In genomic region chr14:31250222-31251083, GRCm38 (mm10) we compare ENCODE assay signal across 8 mouse cellular contexts. TPM values are rescaled to one million over a fixed set of nuclear protein-coding genes. Genes with fewer than 3 reads are reported as not detected.
A peak's percentile ranks its signal among the peaks of the same experiment; 100 is the strongest.
DNase-seq lines count a peak whose midpoint lies in the region; ATAC-seq and TF ChIP-seq lines count a peak whose summit lies in the region.

No protein-coding gene starts in this region.

- peaks cover 17% of the 10 kb centered on the region for H3K79me2 ChIP-seq in CH12.LX (replicated peaks; ENCODE audit: control insufficient read depth, extremely low read depth, insufficient read depth, poor library complexity, severe bottlenecking)

- TF ChIP-seq RAD21 in CH12.LX (IDR thresholded peaks at IDR 0.05; ENCODE audit: low read depth, low read length) = no peak

- no peaks in the 10 kb centered on the region for H3K27me3 ChIP-seq in cerebellum, adult 2 months (ENCODE audit: control insufficient read depth, insufficient read depth, low read length)
- H3K27me3 ChIP-seq in CH12.LX (replicated peaks) = no peaks in the 10 kb centered on the region
- H3K27me3 ChIP-seq in forebrain, embryonic 12.5 days = no peaks in the 10 kb centered on the region
- no peaks in the 10 kb centered on the region for H3K27me3 ChIP-seq in liver, embryonic 15.5 days
- no peaks in the 10 kb centered on the region for H3K27me3 ChIP-seq in stomach, embryonic 16.5 days (ENCODE audit: control insufficient read depth, insufficient read depth, low read length)

- dilution Hi-C loops in CH12.LX (cut with MboI; ENCODE audit: extremely low pct_ligation_motif_present, extremely low pct_unique_long_range_greater_than_20kb, low sequenced_read_pairs) = no loop called here

- peak overlapping the region; percentile 75 for H3K9ac ChIP-seq in CH12.LX (ENCODE audit: insufficient read depth, low read depth)
- peak overlapping the region; percentile 96 for H3K9ac ChIP-seq in forebrain, embryonic 12.5 days
- H3K9ac ChIP-seq in liver, embryonic 15.5 days = peak overlapping the region; percentile 75
- H3K9ac ChIP-seq in stomach, embryonic 16.5 days (ENCODE audit: low read length) = peak overlapping the region; percentile 85

- H3K4me2 ChIP-seq in CH12.LX (ENCODE audit: insufficient read depth, low read depth, poor library complexity, severe bottlenecking) = peak overlapping the region; percentile 84
- peak overlapping the region; percentile 92 for H3K4me2 ChIP-seq in forebrain, embryonic 12.5 days
- H3K4me2 ChIP-seq in liver, embryonic 15.5 days = peak overlapping the region; percentile 82
- peak overlapping the region; percentile 75 for H3K4me2 ChIP-seq in stomach, embryonic 16.5 days (ENCODE audit: low read depth, low read length)

- H3K4me3 ChIP-seq in cerebellum, adult 2 months (replicated peaks; ENCODE audit: insufficient read depth, low read depth, low read length) = peak overlapping the region; percentile 84
- H3K4me3 ChIP-seq in CH12.LX (replicated peaks in 1 of 3; ENCODE audit: low read depth in 2 of 3, low read length in 2 of 3, poor library complexity in 1 of 3) = peak overlapping the region; percentile 71 to 99 (median 74)
- peak overlapping the region; percentile 93 for H3K4me3 ChIP-seq in forebrain, embryonic 12.5 days (replicated peaks)
- peak overlapping the region; percentile 98 for H3K4me3 ChIP-seq in liver, embryonic 15.5 days (replicated peaks)
- H3K4me3 ChIP-seq in stomach, embryonic 16.5 days (replicated peaks; ENCODE audit: low read length) = peak overlapping the region; percentile 71

- no peak for TF ChIP-seq POLR2A in cerebellum, adult 2 months (IDR thresholded peaks at IDR 0.05; ENCODE audit: borderline replicate concordance, insufficient read depth, low read length)
- no peak for TF ChIP-seq POLR2A in CH12.LX (IDR thresholded peaks at IDR 0.05; ENCODE audit: low read depth, low read length)

- no peaks in the 10 kb centered on the region for H3K9me3 ChIP-seq in CH12.LX (replicated peaks; ENCODE audit: low read length)
- H3K9me3 ChIP-seq in forebrain, embryonic 12.5 days = no peaks in the 10 kb centered on the region
- H3K9me3 ChIP-seq in liver, embryonic 15.5 days (replicated peaks) = no peaks in the 10 kb centered on the region
- no peaks in the 10 kb centered on the region for H3K9me3 ChIP-seq in stomach, embryonic 16.5 days (replicated peaks; ENCODE audit: control insufficient read depth, low read length)

- peak overlapping the region; percentile 93 for H3K27ac ChIP-seq in cerebellum, adult 2 months (ENCODE audit: insufficient read depth, low read length)
- peak overlapping the region; percentile 96 for H3K27ac ChIP-seq in CH12.LX (ENCODE audit: insufficient read depth, low read depth)
- peak overlapping the region; percentile 91 for H3K27ac ChIP-seq in forebrain, embryonic 12.5 days
- H3K27ac ChIP-seq in liver, embryonic 15.5 days (replicated peaks) = peak overlapping the region; percentile 89
- H3K27ac ChIP-seq in stomach, embryonic 16.5 days (ENCODE audit: low read length) = peak overlapping the region; percentile 94

- WGBS in cerebellum, adult 2 months = 15% methylated on average over 38 of the region's 38 CpGs
- 23% methylated on average over 38 of the region's 38 CpGs for WGBS in forebrain, embryonic 12.5 days
- WGBS in liver, embryonic 15.5 days (ENCODE audit: insufficient replicate concordance) = 12% methylated on average over 38 of the region's 38 CpGs
- WGBS in stomach, embryonic 16.5 days = 16% methylated on average over 38 of the region's 38 CpGs

- peaks cover 25 to 44% of the 10 kb centered on the region in 2 experiments for H3K36me3 ChIP-seq in CH12.LX (replicated peaks in 1 of 2; ENCODE audit: control insufficient read depth in 1 of 2, insufficient read depth in 1 of 2, low read length in 1 of 2)
- peaks cover 28% of the 10 kb centered on the region for H3K36me3 ChIP-seq in forebrain, embryonic 12.5 days (replicated peaks)
- H3K36me3 ChIP-seq in liver, embryonic 15.5 days (replicated peaks) = peaks cover 28% of the 10 kb centered on the region
- H3K36me3 ChIP-seq in stomach, embryonic 16.5 days (ENCODE audit: control insufficient read depth, insufficient read depth, low read length) = peaks cover 4% of the 10 kb centered on the region; the same call in 1 of the 2 replicates

- TF ChIP-seq CTCF in cerebellum, adult 2 months (IDR thresholded peaks at IDR 0.05; ENCODE audit: borderline replicate concordance, insufficient read depth, low read depth, low read length) = no peak
- TF ChIP-seq CTCF in CH12.LX (conservative IDR thresholded peaks at IDR 0.05 in 1 of 2, IDR thresholded peaks at IDR 0.05 in 1 of 2; ENCODE audit: low read depth in 2 of 2, low read length in 2 of 2) = no peak

- TF ChIP-seq EP300 in CH12.LX (IDR thresholded peaks at IDR 0.05; ENCODE audit: low read length) = no peak

- H3K4me1 ChIP-seq in cerebellum, adult 2 months (ENCODE audit: control insufficient read depth, insufficient read depth, low read length) = no peaks in the 10 kb centered on the region; the same call in 1 of the 2 replicates
- peaks cover 3 to 23% of the 10 kb centered on the region in 2 experiments for H3K4me1 ChIP-seq in CH12.LX (ENCODE audit: control insufficient read depth in 1 of 2, insufficient read depth in 2 of 2)
- H3K4me1 ChIP-seq in forebrain, embryonic 12.5 days = peaks cover 22% of the 10 kb centered on the region
- peaks cover 23% of the 10 kb centered on the region for H3K4me1 ChIP-seq in liver, embryonic 15.5 days (replicated peaks)
- H3K4me1 ChIP-seq in stomach, embryonic 16.5 days (ENCODE audit: control insufficient read depth, insufficient read depth, low read length) = peaks cover 13% of the 10 kb centered on the region; the same call in 1 of the 2 replicates

- in situ Hi-C loops in CH12.LX (cut with MboI; ENCODE audit: low pct_ligation_motif_present, low pct_unique_long_range_greater_than_20kb, low sequenced_read_pairs) = loop anchor here (5.0 kb wide), 1 partner anchor 33 kb away; the partner anchor contains the start of genes Nisch and Sema3g

- ATAC-seq in forebrain, embryonic 12.5 days (ENCODE audit: low FRiP score) = 0 out of 2 replicates have a peak, but pooled peaks have one; percentile 15
- ATAC-seq in liver, embryonic 15.5 days (ENCODE audit: insufficient read depth) = peak; percentile 83
- peak; percentile 90; the same call in 1 of the 2 replicates for ATAC-seq in stomach, embryonic 16.5 days (ENCODE audit: insufficient read depth, low FRiP score)

- no peak for DNase-seq in cerebellum, adult 2 months
- no peak for DNase-seq in cerebellum, postnatal 4 days (ENCODE audit: low spot score in 2 of 2)
- no peak for DNase-seq in CH12.LX (ENCODE audit: extremely low read depth)
- DNase-seq in thymus, postnatal 10 days (ENCODE audit: low spot score in 2 of 2) = no peak
- no peak for DNase-seq in MN1 (ENCODE audit: low spot score)

TF ChIP-seq in CH12.LX, 34 proteins besides CTCF, POLR2A, EP300 and RAD21 (continues in another document):
- TF ChIP-seq ZMIZ1 (IDR thresholded peaks at IDR 0.05; ENCODE audit: low read depth, low read length) = no peak
- no peak; the same call in 1 of the 2 replicates for TF ChIP-seq MYC (IDR thresholded peaks at IDR 0.05; ENCODE audit: low read depth, low read length)
- no peak for TF ChIP-seq MAX (IDR thresholded peaks at IDR 0.05; ENCODE audit: low read length)
- peak; percentile 41; the same call in 1 of the 2 replicates for TF ChIP-seq ELF1 (IDR thresholded peaks at IDR 0.05; ENCODE audit: low read depth, low read length)

RNA-seq across cellular contexts. Expression of gene Phf7, which starts 0.7 kb away (rescaled TPM):
- polyA plus RNA-seq in cerebellum, adult 2 months (2012; rRNA removed) = 6.5 and 7.8 TPM in 2 replicates
- 11.1 and 13.9 TPM in 2 replicates for total RNA-seq in CH12.LX (2012; rRNA removed)
- total RNA-seq in CH12.LX (2014; rRNA removed) = 13.5 and 14.3 TPM in 2 replicates
- 10.0 and 12.5 TPM in 2 replicates for polyA plus RNA-seq in CH12.LX (2012; ENCODE audit: insufficient read length, low read depth)
- 14.8 and 15.8 TPM in 2 replicates for polyA plus RNA-seq in forebrain, embryonic 12.5 days (2016; fragmentation: Nextera tagmentation; extraction: Ambion mirVana)
- 5.6 and 6.3 TPM in 2 replicates for polyA plus RNA-seq in liver, embryonic 15.5 days (2015; fragmentation: Nextera tagmentation; extraction: Ambion mirVana)
- polyA plus RNA-seq in stomach, embryonic 16.5 days (2015; fragmentation: Nextera tagmentation; extraction: Ambion mirVana) = 9.5 and 12.7 TPM in 2 replicates

RNA-seq across cellular contexts. Expression of gene Bap1, which starts 0.8 kb away (rescaled TPM):
- 128 and 131 TPM in 2 replicates for polyA plus RNA-seq in cerebellum, adult 2 months (2012; rRNA removed)
- 56.6 and 58.0 TPM in 2 replicates for total RNA-seq in CH12.LX (2012; rRNA removed)
- 61.8 and 62.0 TPM in 2 replicates for total RNA-seq in CH12.LX (2014; rRNA removed)
- 87.7 and 100 TPM in 2 replicates for polyA plus RNA-seq in CH12.LX (2012; ENCODE audit: insufficient read length, low read depth)
- polyA plus RNA-seq in forebrain, embryonic 12.5 days (2016; fragmentation: Nextera tagmentation; extraction: Ambion mirVana) = 130 and 135 TPM in 2 replicates
- 35.8 and 37.6 TPM in 2 replicates for polyA plus RNA-seq in liver, embryonic 15.5 days (2015; fragmentation: Nextera tagmentation; extraction: Ambion mirVana)
- polyA plus RNA-seq in stomach, embryonic 16.5 days (2015; fragmentation: Nextera tagmentation; extraction: Ambion mirVana) = 64.1 and 69.0 TPM in 2 replicates

RNA-seq across cellular contexts. Expression of gene Sema3g, which starts 32.8 kb away (rescaled TPM):
- polyA plus RNA-seq in cerebellum, adult 2 months (2012; rRNA removed) = 3.0 and 3.2 TPM in 2 replicates
- 1.0 and 1.1 TPM in 2 replicates for total RNA-seq in CH12.LX (2012; rRNA removed)
- 0.36 and 0.47 TPM in 2 replicates for total RNA-seq in CH12.LX (2014; rRNA removed)
- 0.93 and 0.94 TPM in 2 replicates for polyA plus RNA-seq in CH12.LX (2012; ENCODE audit: insufficient read length, low read depth)
- polyA plus RNA-seq in forebrain, embryonic 12.5 days (2016; fragmentation: Nextera tagmentation; extraction: Ambion mirVana) = 0.86 and 0.93 TPM in 2 replicates
- 0.03 and 0.08 TPM in 2 replicates for polyA plus RNA-seq in liver, embryonic 15.5 days (2015; fragmentation: Nextera tagmentation; extraction: Ambion mirVana)
- polyA plus RNA-seq in stomach, embryonic 16.5 days (2015; fragmentation: Nextera tagmentation; extraction: Ambion mirVana) = 0.67 and 0.90 TPM in 2 replicates

RNA-seq across cellular contexts. Expression of gene Nisch, which starts 33.7 kb away (rescaled TPM):
- polyA plus RNA-seq in cerebellum, adult 2 months (2012; rRNA removed) = 292 and 304 TPM in 2 replicates
- total RNA-seq in CH12.LX (2012; rRNA removed) (76.1 and 85.2 TPM in 2 replicates), CH12.LX (2014; rRNA removed) (43.1 and 46.3 TPM in 2 replicates)
- polyA plus RNA-seq in CH12.LX (2012; ENCODE audit: insufficient read length, low read depth) = 149 and 180 TPM in 2 replicates
- polyA plus RNA-seq in forebrain, embryonic 12.5 days (2016; fragmentation: Nextera tagmentation; extraction: Ambion mirVana) = 439 and 446 TPM in 2 replicates
- polyA plus RNA-seq in liver, embryonic 15.5 days (2015; fragmentation: Nextera tagmentation; extraction: Ambion mirVana) = 92.3 and 115 TPM in 2 replicates
- 289 and 291 TPM in 2 replicates for polyA plus RNA-seq in stomach, embryonic 16.5 days (2015; fragmentation: Nextera tagmentation; extraction: Ambion mirVana)

RNA-seq across cellular contexts. Expression of gene Tnnc1, which starts 42.3 kb away (rescaled TPM):
- polyA plus RNA-seq in cerebellum, adult 2 months (2012; rRNA removed) = 6.1 and 7.6 TPM in 2 replicates
- total RNA-seq in CH12.LX (2012; rRNA removed) (0.25 and 0.29 TPM in 2 replicates), CH12.LX (2014; rRNA removed) (0.63 and 0.86 TPM in 2 replicates)
- 0.66 and 1.0 TPM in 2 replicates for polyA plus RNA-seq in CH12.LX (2012; ENCODE audit: insufficient read length, low read depth)
- 1.6 and 2.1 TPM in 2 replicates for polyA plus RNA-seq in forebrain, embryonic 12.5 days (2016; fragmentation: Nextera tagmentation; extraction: Ambion mirVana)
- polyA plus RNA-seq in liver, embryonic 15.5 days (2015; fragmentation: Nextera tagmentation; extraction: Ambion mirVana) = 66.4 and 66.7 TPM in 2 replicates
- 6.3 and 46.9 TPM in 2 replicates for polyA plus RNA-seq in stomach, embryonic 16.5 days (2015; fragmentation: Nextera tagmentation; extraction: Ambion mirVana)

Comparison
In these comparisons a context has a peak if more than half of its experiments do, and no peak if none do; other contexts are left out.
1. ATAC-seq: peak in every context shown above with its lines; median percentile 90 in stomach, embryonic 16.5 days; 83 in liver, embryonic 15.5 days; 15 in forebrain, embryonic 12.5 days.